Mouse (Mus musculus): Measurements from ENCODE around the gene Pgf.
"Not testable (repeated sequence)": the region's sequence is repeated elsewhere in the genome, so short reads cannot be mapped to it uniquely, and the experiment has no call there.

Gene Pgf

GRCm38 (mm10) chr12:85158801-85159200, 18.8 kb downstream of the Pgf start:
- DNase-seq (ENCODE audit: low read depth, low spot score), result no peak

GRCm38 (mm10) chr12:85157797-85158460, 19.7 kb downstream of the Pgf start:
- no peak for DNase-seq (ENCODE audit: low read depth, low spot score)

- DNase-seq (ENCODE audit: low read depth, low spot score), result no peak
These were observed 21.3 kb downstream of the Pgf start for GRCm38 (mm10) chr12:85156324-85156723.

- DNase-seq (ENCODE audit: low read depth, low spot score), result no peak
These were observed 24.6 kb downstream of the Pgf start for GRCm38 (mm10) chr12:85153011-85153410.

GRCm38 (mm10) chr12:85151002-85151774, 26.4 kb downstream of the Pgf start, which contains the start of gene Rps6kl1:
Gene Rps6kl1 (minus strand): TSS chr12:85151264.
- DNase-seq (ENCODE audit: low read depth, low spot score), result peak; percentile 62

GRCm38 (mm10) chr12:85150321-85151001, 27.1 kb downstream of the Pgf start:
- no peak for DNase-seq (ENCODE audit: low read depth, low spot score)

- DNase-seq (ENCODE audit: low read depth, low spot score), result no peak
These were observed 30.7 kb downstream of the Pgf start for GRCm38 (mm10) chr12:85146881-85147280.

GRCm38 (mm10) chr12:85146355-85146754, 31.2 kb downstream of the Pgf start:
- no peak for DNase-seq (ENCODE audit: low read depth, low spot score)

- no peak for DNase-seq (ENCODE audit: low read depth, low spot score)
These were observed 32.0 kb downstream of the Pgf start for GRCm38 (mm10) chr12:85145630-85146029.

GRCm38 (mm10) chr12:85144821-85145220, 32.8 kb downstream of the Pgf start:
- DNase-seq (ENCODE audit: low read depth, low spot score), result no peak

GRCm38 (mm10) chr12:85144276-85144675, 33.3 kb downstream of the Pgf start:
- DNase-seq (ENCODE audit: low read depth, low spot score), result not testable (repeated sequence)

GRCm38 (mm10) chr12:85142803-85143202, 34.8 kb downstream of the Pgf start:
- DNase-seq (ENCODE audit: low read depth, low spot score), result peak; percentile 79

- no peak for DNase-seq (ENCODE audit: low read depth, low spot score)
These were observed 36.5 kb downstream of the Pgf start for GRCm38 (mm10) chr12:85141096-85141495.

GRCm38 (mm10) chr12:85140036-85140701, 37.4 kb downstream of the Pgf start:
- peak; percentile 41 for DNase-seq (ENCODE audit: low read depth, low spot score)

- DNase-seq (ENCODE audit: low read depth, low spot score), result no peak
These were observed 41.0 kb downstream of the Pgf start for GRCm38 (mm10) chr12:85136627-85137026.

GRCm38 (mm10) chr12:85135513-85136470, 41.8 kb downstream of the Pgf start:
- DNase-seq (ENCODE audit: low read depth, low spot score), result no peak

GRCm38 (mm10) chr12:85134043-85134794, 43.4 kb downstream of the Pgf start:
- DNase-seq (ENCODE audit: low read depth, low spot score), result no peak

GRCm38 (mm10) chr12:85131361-85131760, 46.2 kb downstream of the Pgf start:
- DNase-seq (ENCODE audit: low read depth, low spot score), result no peak

GRCm38 (mm10) chr12:85129426-85129978, 48.1 kb downstream of the Pgf start:
- DNase-seq (ENCODE audit: low read depth, low spot score), result no peak
